Mouse (Mus musculus): ENCODE results near the gene Fgfr2.

The Fgfr2 gene

GRCm38 (mm10) chr7:131809584-131810181 is 1313.5 kb downstream of the Fgfr2 start:
- DNase-seq (ENCODE audit: low spot score): no peak

- DNase-seq (ENCODE audit: low spot score): no peak
Measured at GRCm38 (mm10) chr7:131807257-131807656, 1315.9 kb downstream of the Fgfr2 start.

GRCm38 (mm10) chr7:131805525-131806202 is 1317.5 kb downstream of the Fgfr2 start:
- DNase-seq (ENCODE audit: low spot score): no peak

DNA sequence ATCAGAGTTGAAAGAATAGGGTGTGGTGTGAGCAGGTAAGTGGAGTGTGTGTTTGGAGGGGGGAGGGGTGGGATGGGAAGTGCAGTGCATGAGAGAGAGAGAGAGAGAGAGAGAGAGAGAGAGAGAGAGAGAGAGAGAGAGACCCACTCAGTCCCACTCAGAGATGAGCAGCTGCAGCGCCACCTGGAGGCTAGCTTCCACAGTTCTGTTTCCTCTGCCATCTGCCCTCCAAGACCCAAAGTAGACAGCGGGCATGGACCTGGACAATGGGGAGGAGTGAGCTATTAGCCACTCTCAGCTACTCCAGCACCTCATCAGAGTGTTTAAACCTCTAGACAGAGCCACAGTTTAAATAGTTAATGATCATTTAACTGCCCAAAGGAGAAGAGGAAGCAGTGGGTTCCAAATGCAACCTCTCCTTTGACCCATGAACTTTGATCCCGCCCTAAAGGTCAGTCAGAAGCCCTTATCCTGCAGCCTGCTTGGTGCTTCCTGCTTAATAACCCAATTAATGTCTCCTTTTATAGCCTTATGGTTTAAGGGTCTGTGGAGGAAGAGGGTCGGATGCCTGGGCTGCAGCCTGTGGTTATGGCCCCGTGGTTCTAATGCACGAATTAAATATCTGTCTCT is 1322.6 kb downstream of the Fgfr2 start:
- DNase-seq (ENCODE audit: low spot score): no peak

DNA sequence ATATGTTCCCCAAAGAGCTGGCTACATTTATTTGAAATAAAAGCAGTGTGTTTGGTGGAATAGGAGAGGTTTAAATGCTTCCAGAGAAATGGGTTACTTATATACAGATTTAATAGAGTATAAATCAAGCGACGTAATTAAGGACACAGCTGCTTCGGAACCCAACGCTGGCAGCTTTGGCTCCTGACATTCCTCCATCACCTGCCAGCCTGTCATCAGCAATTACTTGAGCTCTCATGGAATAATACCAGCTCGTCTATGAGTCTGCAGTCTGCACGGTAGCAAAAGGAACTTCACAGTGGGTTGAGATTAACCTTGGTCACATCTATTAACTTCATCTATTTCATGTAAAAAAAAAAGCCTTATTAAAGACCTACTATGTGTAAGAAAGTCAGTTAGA is 1326.0 kb downstream of the Fgfr2 start:
- no peak for DNase-seq (ENCODE audit: low spot score)

DNA sequence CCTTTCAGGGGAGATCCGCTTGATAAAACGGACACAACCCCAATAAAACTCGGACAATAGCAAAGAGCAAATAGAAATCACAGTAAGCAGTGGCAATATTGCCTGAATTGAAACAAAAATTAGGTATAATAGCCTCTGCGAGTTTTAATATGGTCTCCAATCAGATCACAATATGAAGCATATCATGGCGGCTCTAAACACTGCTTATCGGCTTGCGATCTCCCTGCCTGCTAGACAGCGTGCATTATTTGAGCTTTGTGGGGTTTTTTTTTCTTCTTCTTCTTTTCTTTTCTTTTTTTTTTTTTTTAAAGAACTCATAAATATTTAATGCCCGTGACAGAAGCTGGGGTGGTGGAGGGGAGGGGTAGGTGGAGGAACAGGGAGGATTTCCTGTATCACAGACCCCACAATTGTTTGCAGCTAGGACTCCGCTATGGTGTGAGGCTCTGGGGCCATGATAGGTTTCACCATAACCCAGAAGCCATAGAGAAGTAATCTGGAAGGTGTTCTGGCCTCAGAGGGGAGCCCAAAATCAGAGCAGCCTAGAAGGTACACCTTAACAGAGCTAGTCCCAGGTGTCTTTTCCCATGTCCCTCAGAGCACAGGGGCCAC is 1334.4 kb downstream of the Fgfr2 start:
- no peak for DNase-seq (ENCODE audit: low spot score)

GRCm38 (mm10) chr7:131785721-131786120 is 1337.4 kb downstream of the Fgfr2 start:
- DNase-seq (ENCODE audit: low spot score): no peak

- DNase-seq (ENCODE audit: low spot score): no peak
Measured at GRCm38 (mm10) chr7:131778271-131778985, 1344.7 kb downstream of the Fgfr2 start.

DNA sequence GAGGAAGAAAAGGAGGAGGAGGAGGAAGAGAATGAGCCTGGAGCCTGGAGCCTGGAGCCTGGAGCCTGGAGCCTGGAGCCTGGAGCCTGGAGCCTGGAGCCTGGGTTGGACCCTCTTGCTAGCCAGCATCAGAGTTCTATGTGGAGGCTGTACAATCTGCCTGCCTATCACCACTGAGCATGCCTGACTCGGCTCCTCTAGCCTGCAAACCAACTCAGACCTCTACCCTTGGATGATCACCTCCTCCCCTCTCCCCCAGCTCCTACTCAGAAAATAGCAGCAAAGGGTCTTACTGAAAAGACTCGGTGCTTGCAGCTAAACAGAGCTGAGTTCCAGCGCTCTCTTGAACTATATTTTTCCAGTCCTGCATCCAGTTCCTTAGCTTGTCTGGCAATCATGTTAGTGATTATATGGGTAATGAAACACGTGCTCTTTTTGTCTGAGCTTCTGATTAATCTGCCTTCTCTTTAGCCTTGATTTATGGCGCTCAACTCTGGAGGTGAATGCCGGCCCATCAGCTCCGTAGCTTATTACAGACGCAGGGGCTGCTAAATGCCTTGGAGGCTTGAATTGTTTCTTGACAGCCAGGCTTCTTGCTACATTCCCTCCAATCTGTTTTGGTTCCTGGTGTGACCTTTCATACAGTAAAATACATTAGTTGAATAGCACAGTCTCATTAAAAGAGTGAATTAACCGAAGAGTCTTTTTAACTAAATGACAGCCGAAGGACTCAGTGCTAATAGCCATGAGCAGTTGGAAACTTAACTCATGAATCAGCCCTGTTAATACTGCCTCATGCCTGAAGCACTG is 1345.5 kb downstream of the Fgfr2 start:
- no peak for DNase-seq (ENCODE audit: low spot score)

DNA sequence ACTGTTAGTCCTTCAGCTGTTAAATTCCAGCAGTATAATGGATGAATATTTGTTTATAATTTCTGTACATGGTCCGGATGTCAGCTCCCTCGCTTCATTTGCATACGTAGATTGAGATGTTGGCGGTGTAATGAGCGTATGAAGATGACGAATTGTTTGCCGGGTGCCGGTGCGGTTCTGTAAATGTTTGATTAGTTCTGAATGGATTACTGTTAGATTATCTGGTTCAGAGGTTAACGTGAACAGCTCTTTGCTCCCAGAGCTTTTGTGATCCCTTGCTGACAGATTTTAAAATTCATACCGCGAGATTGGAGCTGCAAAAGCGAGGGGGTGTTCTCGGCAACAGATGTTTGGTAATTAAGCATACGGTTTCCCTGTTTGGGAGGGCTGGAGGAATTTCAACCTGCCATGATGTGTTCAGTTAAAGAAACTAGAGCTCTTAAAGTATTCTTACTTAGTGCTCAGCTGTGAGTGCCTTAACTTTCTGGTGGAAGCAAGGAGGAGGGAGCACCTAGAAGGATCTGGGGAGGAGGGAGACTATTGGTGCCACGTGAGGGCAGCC is 1346.9 kb downstream of the Fgfr2 start:
- no peak for DNase-seq (ENCODE audit: low spot score)

- no peak for DNase-seq (ENCODE audit: low spot score)
Measured at GRCm38 (mm10) chr7:131757922-131758321, 1365.2 kb downstream of the Fgfr2 start.

GRCm38 (mm10) chr7:131747152-131748010 is 1375.8 kb downstream of the Fgfr2 start:
- DNase-seq (ENCODE audit: low spot score): no peak

- DNase-seq (ENCODE audit: low spot score): no peak
Measured at GRCm38 (mm10) chr7:131746752-131747151, 1376.4 kb downstream of the Fgfr2 start.

GRCm38 (mm10) chr7:131743193-131743592 is 1380.0 kb downstream of the Fgfr2 start:
- no peak for DNase-seq (ENCODE audit: low spot score)

DNA sequence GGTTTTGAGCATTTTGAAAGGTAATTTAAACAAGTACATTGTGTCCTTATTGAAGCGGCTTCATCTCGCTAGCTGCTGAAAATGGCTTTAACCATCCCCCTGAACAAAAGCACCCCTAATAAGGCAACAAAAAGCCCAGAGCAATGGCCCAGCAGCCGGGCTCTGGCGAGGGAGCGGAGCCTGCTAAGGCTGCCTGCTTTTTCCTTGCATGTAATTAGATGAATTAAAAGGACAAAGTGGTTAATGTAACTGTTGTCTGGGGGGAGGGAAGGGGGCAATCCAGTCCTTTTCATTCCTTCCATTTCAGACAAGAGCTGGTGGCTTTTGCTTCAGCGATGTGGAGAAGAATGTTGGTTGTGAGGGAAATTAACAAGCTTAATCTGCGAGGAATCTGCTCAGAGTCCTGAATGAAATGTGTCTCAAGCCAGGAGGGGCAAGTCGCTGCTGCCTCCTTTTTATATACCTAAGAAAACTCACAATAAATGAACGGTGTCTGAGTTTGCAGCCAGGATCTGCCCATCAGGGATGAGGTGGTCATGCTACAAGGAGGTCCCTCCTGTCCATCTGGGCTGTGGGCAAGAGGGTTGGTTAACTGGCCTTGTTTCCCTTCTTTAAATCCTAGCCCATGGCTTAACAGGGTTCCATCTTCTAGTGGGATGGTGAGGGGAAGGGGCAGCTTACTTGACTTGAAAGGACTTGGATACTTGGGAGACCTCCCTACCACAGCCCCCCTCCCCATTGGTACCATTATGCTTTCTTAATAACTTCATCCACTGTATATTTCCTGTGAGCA is 1400.2 kb downstream of the Fgfr2 start:
- no peak for DNase-seq (ENCODE audit: low spot score)

- no peak for DNase-seq (ENCODE audit: low spot score)
Measured at GRCm38 (mm10) chr7:131722316-131722715, 1400.8 kb downstream of the Fgfr2 start.

GRCm38 (mm10) chr7:131718280-131718679 is 1404.9 kb downstream of the Fgfr2 start:
- DNase-seq (ENCODE audit: low spot score): no peak

GRCm38 (mm10) chr7:131713076-131713475 is 1410.1 kb downstream of the Fgfr2 start:
- DNase-seq (ENCODE audit: low spot score): no peak

DNA sequence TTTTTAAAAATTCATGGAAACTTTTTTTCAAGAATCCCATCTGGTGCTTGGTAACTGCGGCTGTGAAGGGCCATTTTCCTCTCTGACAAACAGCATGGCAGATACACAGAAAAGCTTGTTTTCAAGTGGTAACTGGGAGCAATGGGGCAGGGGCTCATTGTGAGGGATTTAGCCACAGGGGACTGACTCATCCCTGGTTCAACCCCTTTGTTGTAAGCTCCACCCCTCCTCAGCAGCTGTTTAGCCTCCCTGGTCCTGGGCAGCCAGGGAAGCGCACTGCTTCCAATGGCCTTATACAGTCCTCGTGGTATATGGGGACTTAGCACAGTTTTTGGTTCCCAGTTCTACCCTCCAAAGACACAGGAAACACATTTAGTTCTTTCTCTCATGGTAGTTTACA is 1426.3 kb downstream of the Fgfr2 start:
- DNase-seq (ENCODE audit: low spot score): no peak

All from T-cell, adult 2 months (primary cell).